Mouse (Mus musculus): Measurements from ENCODE around the gene Sema4d. TPM values are rescaled to one million over a fixed set of nuclear protein-coding genes. Genes with fewer than 3 reads are reported as not detected.
A peak's percentile ranks its signal among the peaks of the same experiment; 100 is the strongest.

The Sema4d gene
- total and polyA plus RNA-seq, 2 experiments from 2014 or later: 13.7 to 33.1 TPM

GRCm38 (mm10) chr13:51697897-51698296 lies 95.7 kb downstream of the Sema4d start:
- no peak for DNase-seq (ENCODE audit: low spot score)
- H3K27me3 ChIP-seq (ENCODE audit: insufficient read depth, low read length): no peaks in the 10 kb centered on the region
- no peak for TF ChIP-seq CTCF (IDR thresholded peaks at IDR 0.05; ENCODE audit: low read depth)
- no peaks in the 10 kb centered on the region for H3K9me3 ChIP-seq (ENCODE audit: low read length)
- H3K9ac ChIP-seq (replicated peaks; ENCODE audit: low read length): no peak overlapping the region
- peaks cover 6% of the 10 kb centered on the region; the same call in 1 of the 2 replicates for H3K36me3 ChIP-seq (ENCODE audit: insufficient read depth, low read length)
- H3K4me2 ChIP-seq (ENCODE audit: low read depth, low read length): no peak overlapping the region
- H3K4me3 ChIP-seq (ENCODE audit: low read length): no peak overlapping the region
- no peaks in the 10 kb centered on the region for H3K4me1 ChIP-seq (ENCODE audit: insufficient read depth, low read length)
- WGBS: 81% methylated on average over 4 of the region's 4 CpGs
- ATAC-seq: no peak
- no peak overlapping the region for H3K27ac ChIP-seq

GRCm38 (mm10) chr13:51697455-51697854 lies 96.1 kb downstream of the Sema4d start:
- WGBS: 77% methylated on average over 6 of the region's 6 CpGs
- Histone ChIP-seq H3K4me3 (ENCODE audit: low read length) (no peak overlapping the region), H3K27me3 (ENCODE audit: insufficient read depth, low read length) (no peaks in the 10 kb centered on the region), H3K9ac (replicated peaks; ENCODE audit: low read length) (no peak overlapping the region), H3K9me3 (ENCODE audit: low read length) (no peaks in the 10 kb centered on the region), H3K27ac (no peak overlapping the region), H3K36me3 (ENCODE audit: insufficient read depth, low read length) (peaks cover 3% of the 10 kb centered on the region; the same call in 1 of the 2 replicates), H3K4me1 (ENCODE audit: insufficient read depth, low read length) (no peaks in the 10 kb centered on the region), H3K4me2 (ENCODE audit: low read depth, low read length) (no peak overlapping the region)
- ATAC-seq (0 out of 2 replicates have a peak, but pooled peaks have one; percentile 41), DNase-seq (ENCODE audit: low spot score) (no peak)
- no peak for TF ChIP-seq CTCF (IDR thresholded peaks at IDR 0.05; ENCODE audit: low read depth)

- no peak for TF ChIP-seq CTCF (IDR thresholded peaks at IDR 0.05; ENCODE audit: low read depth)
- H3K36me3 ChIP-seq (ENCODE audit: insufficient read depth, low read length): peaks cover 3% of the 10 kb centered on the region; the same call in 1 of the 2 replicates
- H3K9me3 ChIP-seq (ENCODE audit: low read length): no peaks in the 10 kb centered on the region
- H3K4me1 ChIP-seq (ENCODE audit: insufficient read depth, low read length): no peaks in the 10 kb centered on the region
- no peak overlapping the region for H3K4me2 ChIP-seq (ENCODE audit: low read depth, low read length)
- DNase-seq (ENCODE audit: low spot score): no peak
- H3K9ac ChIP-seq (replicated peaks; ENCODE audit: low read length): no peak overlapping the region
- H3K27ac ChIP-seq: no peak overlapping the region
- H3K4me3 ChIP-seq (ENCODE audit: low read length): no peak overlapping the region
- no peaks in the 10 kb centered on the region for H3K27me3 ChIP-seq (ENCODE audit: insufficient read depth, low read length)
- ATAC-seq: no peak
Measured at GRCm38 (mm10) chr13:51696481-51696880, 97.1 kb downstream of the Sema4d start.

GRCm38 (mm10) chr13:51688688-51689087 lies 104.9 kb downstream of the Sema4d start:
- Histone ChIP-seq H3K9me3 (ENCODE audit: low read length) (no peaks in the 10 kb centered on the region), H3K4me3 (ENCODE audit: low read length) (no peak overlapping the region), H3K27me3 (ENCODE audit: insufficient read depth, low read length) (no peaks in the 10 kb centered on the region), H3K9ac (replicated peaks; ENCODE audit: low read length) (no peak overlapping the region), H3K4me2 (ENCODE audit: low read depth, low read length) (no peak overlapping the region), H3K36me3 (ENCODE audit: insufficient read depth, low read length) (peaks cover 32% of the 10 kb centered on the region), H3K27ac (no peak overlapping the region), H3K4me1 (ENCODE audit: insufficient read depth, low read length) (no peaks in the 10 kb centered on the region)
- 37% methylated on average over 3 of the region's 3 CpGs for WGBS
- DNase-seq (ENCODE audit: low spot score): no peak
- no peak for TF ChIP-seq CTCF (IDR thresholded peaks at IDR 0.05; ENCODE audit: low read depth)
- no peak for ATAC-seq

GRCm38 (mm10) chr13:51686966-51687365 lies 106.6 kb downstream of the Sema4d start:
- no peaks in the 10 kb centered on the region for H3K27me3 ChIP-seq (ENCODE audit: insufficient read depth, low read length)
- no peak for TF ChIP-seq CTCF (IDR thresholded peaks at IDR 0.05; ENCODE audit: low read depth)
- H3K27ac ChIP-seq: no peak overlapping the region
- no peak overlapping the region for H3K4me2 ChIP-seq (ENCODE audit: low read depth, low read length)
- no peak overlapping the region for H3K9ac ChIP-seq (replicated peaks; ENCODE audit: low read length)
- H3K36me3 ChIP-seq (ENCODE audit: insufficient read depth, low read length): peaks cover 45% of the 10 kb centered on the region
- H3K4me1 ChIP-seq (ENCODE audit: insufficient read depth, low read length): no peaks in the 10 kb centered on the region
- no peak overlapping the region for H3K4me3 ChIP-seq (ENCODE audit: low read length)
- whole genome bisulfite sequencing: 98% methylated on average over 5 of the region's 5 CpGs
- no peaks in the 10 kb centered on the region for H3K9me3 ChIP-seq (ENCODE audit: low read length)
- ATAC-seq (no peak), DNase-seq (ENCODE audit: low spot score) (no peak)

- no peak overlapping the region for H3K27ac ChIP-seq
- WGBS: 93% methylated on average over 7 of the region's 7 CpGs
- H3K9me3 ChIP-seq (ENCODE audit: low read length): no peaks in the 10 kb centered on the region
- H3K4me1 ChIP-seq (ENCODE audit: insufficient read depth, low read length): no peaks in the 10 kb centered on the region
- H3K4me3 ChIP-seq (ENCODE audit: low read length): no peak overlapping the region
- no peak overlapping the region for H3K9ac ChIP-seq (replicated peaks; ENCODE audit: low read length)
- H3K36me3 ChIP-seq (ENCODE audit: insufficient read depth, low read length): peaks cover 61% of the 10 kb centered on the region
- TF ChIP-seq CTCF (IDR thresholded peaks at IDR 0.05; ENCODE audit: low read depth): no peak
- ATAC-seq (no peak), DNase-seq (ENCODE audit: low spot score) (no peak)
- no peaks in the 10 kb centered on the region for H3K27me3 ChIP-seq (ENCODE audit: insufficient read depth, low read length)
- H3K4me2 ChIP-seq (ENCODE audit: low read depth, low read length): no peak overlapping the region
Measured at GRCm38 (mm10) chr13:51685290-51685966, 108.1 kb downstream of the Sema4d start.

- 91% methylated on average over 8 of the region's 8 CpGs for WGBS
- Histone ChIP-seq H3K9me3 (ENCODE audit: low read length) (no peaks in the 10 kb centered on the region), H3K4me2 (ENCODE audit: low read depth, low read length) (no peak overlapping the region), H3K9ac (replicated peaks; ENCODE audit: low read length) (no peak overlapping the region), H3K27ac (no peak overlapping the region), H3K4me1 (ENCODE audit: insufficient read depth, low read length) (no peaks in the 10 kb centered on the region), H3K36me3 (ENCODE audit: insufficient read depth, low read length) (peaks cover 64% of the 10 kb centered on the region), H3K4me3 (ENCODE audit: low read length) (no peak overlapping the region), H3K27me3 (ENCODE audit: insufficient read depth, low read length) (no peaks in the 10 kb centered on the region)
- DNase-seq (ENCODE audit: low spot score) (no peak), ATAC-seq (no peak)
- no peak for TF ChIP-seq CTCF (IDR thresholded peaks at IDR 0.05; ENCODE audit: low read depth)
Measured at GRCm38 (mm10) chr13:51681634-51682033, 111.9 kb downstream of the Sema4d start.

All from hindbrain, postnatal 0 days (tissue).